Mouse (Mus musculus): ENCODE measurements at regions not wholly inside any gene's neighbourhood (a gene's known extent, or its start where the extent isn't known, plus 50 kb on each side); places are given as distances from the start of the nearest gene placed in this dataset.
"Not testable (repeated sequence)": the region's sequence is repeated elsewhere in the genome, so short reads cannot be mapped to it uniquely, and the experiment has no call there.

DNA sequence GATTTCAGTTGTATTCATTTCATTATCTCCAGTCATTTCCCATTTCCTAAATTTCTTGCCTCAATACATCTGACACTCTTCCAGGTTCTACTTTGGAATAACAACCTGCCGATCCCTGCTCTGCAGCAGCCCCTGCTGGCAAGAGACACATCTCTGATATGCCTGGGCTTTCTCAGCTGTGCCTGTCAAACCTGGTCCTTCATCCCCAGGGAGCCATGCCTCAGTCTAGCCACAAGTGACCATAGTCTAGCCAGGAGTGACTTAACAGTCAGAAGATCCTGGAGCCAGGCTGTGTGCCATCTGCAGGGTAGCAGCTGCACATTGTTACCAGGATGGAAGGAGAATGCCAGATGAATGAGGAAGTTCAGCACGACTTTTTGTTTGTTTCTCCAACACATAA is 833.2 kb downstream of the Diaph3 start:
- DNase-seq: peak; percentile 40

DNA sequence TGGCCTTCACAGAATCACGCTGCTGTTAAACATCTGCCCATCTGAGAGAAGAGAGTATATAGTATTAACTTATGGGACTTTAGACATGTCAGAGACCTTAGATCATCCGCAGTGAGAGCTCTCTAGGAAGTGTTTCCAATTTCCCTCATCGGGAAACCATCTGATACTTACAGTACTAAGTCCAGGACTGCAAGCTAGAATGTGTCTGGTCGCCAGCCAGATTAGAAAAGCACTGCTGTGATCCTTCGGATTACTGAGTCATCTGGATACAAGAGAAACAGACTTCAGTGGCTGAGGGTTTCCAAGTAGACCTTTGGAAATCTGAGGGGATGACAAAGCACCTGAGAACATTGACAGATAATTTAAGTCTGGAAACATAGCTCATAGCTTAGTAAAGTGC is 839.4 kb downstream of the Diaph3 start:
- DNase-seq: no peak

DNA sequence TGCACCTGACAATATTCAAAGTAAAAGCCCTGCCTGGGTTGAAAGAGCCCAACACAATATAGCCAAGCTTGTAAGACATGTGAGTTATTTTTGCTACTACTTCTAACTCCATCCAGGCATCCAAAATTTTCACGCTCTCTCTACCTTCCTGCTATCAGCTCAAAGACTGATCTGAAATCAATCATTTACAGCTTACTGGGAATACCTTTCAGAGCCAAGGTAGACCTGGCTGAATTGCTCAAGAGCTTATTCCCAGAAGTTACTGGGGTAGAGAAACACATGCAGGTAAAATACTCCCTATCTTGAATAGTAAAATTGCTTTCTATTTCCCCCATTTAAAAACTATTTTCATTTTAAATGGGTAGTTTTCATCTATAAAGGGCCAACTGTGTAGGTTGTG is 840.2 kb downstream of the Diaph3 start:
- no peak for DNase-seq

DNA sequence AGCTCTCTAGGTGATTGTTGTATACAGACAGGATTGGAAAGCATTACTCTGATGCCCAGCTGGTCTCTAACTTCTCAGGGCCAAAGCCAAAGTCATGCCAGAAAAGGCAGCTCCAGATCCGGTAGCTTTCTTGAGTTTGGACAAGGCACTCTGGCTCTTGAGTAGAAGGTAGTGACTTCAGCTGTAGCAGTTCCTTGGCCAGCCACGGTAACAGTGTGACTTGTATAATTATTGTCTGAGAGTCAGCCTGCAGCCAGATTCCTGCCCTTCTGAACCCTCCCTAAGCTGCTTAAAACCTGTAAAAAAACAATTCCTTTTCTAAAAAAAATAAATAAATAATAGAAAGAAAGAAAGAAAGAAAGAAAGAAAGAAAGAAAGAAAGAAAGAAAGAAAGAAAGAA is 843.0 kb downstream of the Diaph3 start:
- no peak for DNase-seq

DNA sequence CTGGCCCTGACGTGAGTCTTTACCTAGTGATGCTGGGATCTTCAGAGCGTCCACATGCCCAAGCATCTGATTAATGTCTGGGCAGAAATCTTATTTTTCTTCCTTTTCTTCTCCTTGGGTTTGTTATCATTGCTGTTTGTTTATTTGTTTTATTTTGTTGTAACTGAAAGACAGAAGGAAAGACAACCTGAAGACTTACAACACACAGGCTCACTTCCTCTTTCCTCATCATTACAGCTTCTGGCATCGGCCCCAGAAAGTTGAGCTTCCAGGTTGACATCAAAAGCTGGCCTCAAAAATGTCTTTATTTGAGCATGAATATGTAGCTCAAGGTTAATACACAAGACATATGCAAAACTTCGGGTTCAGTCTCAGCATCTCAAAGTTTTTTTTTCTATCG is 846.4 kb downstream of the Diaph3 start:
- not testable (repeated sequence) for DNase-seq

DNA sequence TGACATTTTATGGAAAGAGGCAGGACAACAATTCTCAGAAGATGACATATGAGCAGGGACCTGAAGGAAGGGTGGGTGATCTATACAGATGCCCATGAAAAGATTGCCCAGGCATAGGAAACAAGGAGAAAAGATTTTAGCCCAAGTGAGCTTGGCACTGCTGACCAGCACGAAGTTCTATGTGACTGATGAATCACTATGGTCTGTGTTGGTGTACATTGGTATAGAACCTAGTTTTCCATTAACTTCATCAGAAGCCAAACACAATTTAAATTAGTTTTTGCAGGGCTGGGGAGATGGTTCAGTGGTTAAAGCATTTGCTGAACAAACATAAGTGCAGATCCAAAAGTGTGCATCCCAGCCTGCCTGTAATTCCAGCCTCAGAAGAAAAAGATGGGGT is 847.2 kb downstream of the Diaph3 start:
- DNase-seq: no peak

DNA sequence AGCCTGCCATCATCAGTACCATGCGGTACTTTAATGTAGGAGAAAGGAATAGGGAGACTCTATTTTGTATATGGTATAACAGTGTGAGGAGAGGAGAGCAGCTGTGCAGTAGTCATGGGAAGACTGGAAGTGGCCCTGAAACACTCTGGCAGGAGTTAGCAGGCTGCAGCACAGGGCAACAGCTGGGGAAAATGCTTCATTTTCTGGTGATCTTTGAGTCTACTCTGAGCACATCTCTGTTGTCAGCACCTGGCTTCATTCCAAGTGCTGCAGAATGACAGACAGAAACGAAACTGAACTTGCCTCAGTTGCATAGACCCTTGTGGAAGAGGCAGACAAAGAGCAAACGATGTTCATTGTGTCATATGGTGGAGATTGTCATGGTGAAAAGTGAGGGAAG is 847.7 kb downstream of the Diaph3 start:
- no peak for DNase-seq

DNA sequence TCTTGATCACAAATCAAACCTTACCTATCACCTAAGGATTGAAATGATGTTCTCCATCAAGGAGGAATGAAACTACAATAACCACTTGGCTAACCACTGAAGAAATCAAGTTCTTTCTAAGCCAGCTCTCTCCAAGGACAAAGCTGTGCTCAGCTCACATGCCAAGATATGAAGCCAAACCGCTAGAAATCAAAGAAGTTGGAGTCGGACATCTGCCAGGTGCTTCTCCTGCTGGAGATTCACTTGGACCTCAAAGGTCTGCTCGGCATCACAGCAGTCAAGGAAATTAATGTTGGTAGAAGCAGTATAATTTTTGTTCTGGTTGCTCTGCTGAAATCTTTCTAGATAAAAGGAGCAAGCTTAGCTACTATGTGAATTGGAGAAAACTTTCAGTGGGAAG is 850.5 kb downstream of the Diaph3 start:
- no peak for DNase-seq

DNA sequence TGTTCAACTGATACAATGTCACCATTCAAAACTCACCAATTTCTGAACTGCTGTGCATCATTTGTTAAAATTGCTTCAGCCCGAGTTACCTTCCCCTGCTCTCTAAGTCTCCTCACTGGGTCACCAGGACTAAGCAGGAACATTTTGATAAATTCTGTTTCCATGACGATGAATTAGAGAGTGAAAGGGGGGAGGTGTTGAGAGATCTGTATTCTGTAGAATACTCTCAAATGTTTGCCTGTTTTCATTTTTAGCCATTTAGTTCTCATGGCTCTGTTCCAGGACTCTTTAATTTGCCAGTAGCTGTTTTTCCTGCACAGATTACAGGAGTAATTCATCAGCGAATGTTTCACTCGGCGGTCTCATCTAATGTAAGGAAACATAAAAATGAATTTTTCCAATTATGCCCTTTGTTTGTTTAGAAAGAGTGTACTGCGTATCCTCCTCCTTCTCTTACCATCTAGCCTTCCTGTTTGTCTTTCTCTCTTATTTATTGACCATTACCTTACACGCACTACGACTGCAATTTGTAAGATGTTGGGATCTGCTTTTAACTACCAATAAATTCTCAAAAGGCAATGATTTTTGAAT is 879.3 kb downstream of the Diaph3 start:
- no peak for DNase-seq

DNA sequence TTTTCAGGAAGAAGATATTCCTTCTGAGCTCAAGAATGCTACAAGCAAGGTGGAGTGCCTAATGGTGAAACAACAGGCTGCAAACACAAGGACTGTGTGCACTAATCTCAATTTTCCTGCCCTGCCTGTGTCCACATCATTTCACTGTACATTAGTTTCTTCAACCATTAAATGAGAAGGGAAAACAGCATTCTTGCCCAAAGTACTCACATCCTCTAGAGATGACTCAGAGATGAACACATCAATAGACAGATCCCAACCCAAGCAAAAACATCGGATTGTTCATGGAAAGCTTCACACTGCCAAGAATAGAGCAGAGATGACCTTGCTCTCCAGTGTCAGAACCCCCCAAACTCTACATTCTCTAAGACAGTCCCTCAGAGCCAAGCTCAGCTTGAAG is 886.8 kb downstream of the Diaph3 start:
- DNase-seq: no peak

DNA sequence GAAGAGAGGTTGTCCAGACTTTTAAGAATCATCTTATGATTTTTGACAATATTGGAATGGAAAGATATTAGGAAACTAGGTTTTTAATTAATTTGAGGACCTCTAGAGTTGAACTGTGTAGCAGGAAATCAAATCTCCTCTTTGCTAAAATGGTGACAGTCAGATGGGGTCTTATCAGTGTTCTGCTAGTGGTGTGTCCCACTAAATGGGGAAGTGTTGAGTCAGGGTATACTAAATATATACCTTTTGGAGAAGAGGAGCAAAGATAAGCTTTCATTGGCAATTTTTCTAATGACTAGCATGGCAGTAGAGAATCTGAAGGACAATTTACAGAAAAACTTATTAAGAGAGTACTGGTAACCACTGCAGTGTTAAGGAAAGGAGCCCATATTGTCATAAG is 889.4 kb downstream of the Diaph3 start:
- no peak for DNase-seq

DNA sequence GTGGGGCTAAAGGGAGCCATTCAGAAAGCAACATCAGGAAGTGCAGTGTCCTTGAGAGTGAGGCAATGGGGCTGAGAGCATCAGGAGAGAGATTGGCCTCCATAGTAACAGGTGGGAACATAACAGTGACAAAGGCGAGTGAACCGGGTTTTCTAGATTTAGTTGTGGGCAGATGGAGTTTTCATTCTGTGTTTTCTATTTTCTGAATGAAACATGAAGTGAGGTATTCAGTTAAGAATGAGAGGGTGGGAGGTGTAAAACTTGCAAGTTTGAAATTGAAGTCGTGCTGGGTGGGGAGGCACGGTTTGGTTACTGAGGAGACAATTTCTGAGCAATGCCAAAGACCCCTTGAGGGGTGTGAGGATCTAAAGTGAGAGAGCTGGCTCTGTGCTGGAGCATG is 893.3 kb downstream of the Diaph3 start:
- no peak for DNase-seq

DNA sequence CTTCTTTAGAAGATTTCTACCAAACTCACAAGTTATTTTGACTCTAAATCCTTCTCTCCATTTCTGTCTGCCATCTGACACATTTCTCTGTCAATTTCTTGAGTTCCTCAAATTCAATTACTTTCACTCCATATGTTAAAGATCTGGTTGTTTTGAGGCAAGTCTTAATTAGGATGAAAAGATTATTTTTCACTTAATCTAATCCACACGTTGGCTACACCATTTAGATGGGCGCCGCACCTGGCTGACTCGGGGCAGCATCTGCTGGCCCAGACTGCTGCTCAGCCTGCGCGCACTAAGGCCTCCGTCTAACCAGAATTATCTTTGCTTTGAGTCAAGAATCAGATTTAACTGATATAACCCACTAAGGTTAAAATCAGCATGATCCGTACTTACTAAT is 894.3 kb downstream of the Diaph3 start:
- no peak for DNase-seq

DNA sequence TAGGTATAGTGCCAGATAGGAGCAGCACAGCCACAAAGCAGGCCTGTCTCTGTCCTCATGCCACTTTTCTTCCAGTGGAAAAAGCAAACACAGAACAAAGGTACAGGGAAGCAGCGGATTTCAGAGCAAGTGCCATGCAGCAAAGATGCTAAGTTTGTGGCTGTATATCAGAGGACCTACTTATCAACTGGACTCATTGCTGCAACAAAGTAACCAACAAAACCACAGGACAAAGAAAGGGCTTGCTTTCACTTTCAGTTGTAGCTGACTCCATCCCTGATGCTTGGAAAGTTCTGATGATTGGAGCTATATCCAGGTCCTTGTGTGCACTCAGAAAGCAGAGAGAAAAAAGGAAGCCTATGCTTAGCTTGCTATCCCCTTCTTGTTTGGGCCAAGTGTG is 897.4 kb downstream of the Diaph3 start:
- DNase-seq: no peak

DNA sequence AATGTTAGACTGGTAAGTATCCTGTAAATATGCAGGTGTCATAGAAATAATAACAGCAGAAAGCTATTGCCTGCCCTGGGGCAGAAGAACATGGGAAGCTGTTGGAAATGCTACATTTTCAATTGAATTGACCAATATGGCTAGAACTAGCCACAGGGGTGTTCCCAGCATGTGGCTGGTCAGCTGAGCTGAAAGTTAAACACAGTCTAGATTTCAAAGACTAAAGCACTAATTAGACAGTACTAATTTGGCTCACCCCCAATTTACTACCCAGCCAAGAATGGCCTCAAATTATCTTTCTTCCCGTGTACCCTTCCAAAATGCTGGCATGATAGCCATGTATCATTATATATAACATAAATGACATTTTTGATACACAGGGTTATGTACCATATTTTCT is 898.2 kb downstream of the Diaph3 start:
- no peak for DNase-seq

DNA sequence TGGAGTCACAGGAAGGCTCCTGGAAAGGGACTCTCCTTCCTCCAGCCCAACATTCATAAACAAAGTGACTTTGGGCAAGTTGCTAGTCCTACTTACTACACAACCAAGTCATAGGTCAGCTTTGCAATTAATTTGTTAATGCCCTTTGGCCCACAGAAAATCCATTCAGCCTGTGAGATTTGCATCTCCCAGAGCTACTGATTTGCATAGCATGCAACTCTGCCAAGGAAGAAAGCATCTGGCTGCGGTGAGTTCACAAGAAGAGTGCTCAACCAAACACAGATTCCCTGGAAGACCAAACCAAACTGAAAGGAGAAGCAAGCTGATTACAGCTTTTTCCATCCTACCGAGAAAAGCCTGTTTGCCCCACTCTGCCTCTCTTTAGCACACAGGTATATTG is 901.9 kb downstream of the Diaph3 start:
- no peak for DNase-seq

DNA sequence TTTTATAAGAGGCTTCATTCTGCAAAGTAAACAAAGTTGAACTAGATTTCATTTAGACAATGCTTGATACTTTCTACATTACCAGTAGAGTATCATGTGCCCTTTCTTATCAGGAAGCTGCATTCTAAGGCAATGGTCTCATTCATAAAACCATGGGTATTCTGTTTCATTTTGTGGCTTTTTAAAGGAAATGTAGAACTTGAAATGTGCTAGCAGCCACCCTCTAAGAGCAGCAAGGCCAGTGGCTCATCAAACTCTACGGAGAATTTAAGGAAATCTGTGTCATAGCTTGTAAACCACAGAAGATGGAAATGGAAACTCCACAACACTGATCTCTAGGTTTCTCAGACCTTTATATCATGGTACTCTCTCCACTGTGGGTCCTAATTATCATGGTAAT is 907.7 kb downstream of the Diaph3 start:
- no peak for DNase-seq

DNA sequence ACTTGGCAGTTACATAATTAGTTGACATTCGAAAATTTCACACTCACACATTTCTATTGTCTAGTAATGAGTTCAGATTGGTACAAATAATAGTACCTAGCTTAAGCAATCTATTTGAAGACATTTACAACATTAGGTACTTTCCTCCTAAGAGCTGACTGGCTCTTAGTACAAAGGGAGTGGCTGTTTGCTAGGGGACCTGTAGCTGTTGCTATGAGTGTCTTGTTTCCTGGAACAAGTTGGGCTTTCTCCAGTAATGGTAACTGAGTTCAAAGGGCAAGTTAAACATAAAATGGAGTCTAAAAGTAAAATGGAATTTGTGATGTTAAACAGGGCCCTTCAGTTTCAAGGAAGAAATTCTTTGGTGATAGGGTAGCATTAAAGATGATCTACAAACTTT is 910.4 kb downstream of the Diaph3 start:
- no peak for DNase-seq

DNA sequence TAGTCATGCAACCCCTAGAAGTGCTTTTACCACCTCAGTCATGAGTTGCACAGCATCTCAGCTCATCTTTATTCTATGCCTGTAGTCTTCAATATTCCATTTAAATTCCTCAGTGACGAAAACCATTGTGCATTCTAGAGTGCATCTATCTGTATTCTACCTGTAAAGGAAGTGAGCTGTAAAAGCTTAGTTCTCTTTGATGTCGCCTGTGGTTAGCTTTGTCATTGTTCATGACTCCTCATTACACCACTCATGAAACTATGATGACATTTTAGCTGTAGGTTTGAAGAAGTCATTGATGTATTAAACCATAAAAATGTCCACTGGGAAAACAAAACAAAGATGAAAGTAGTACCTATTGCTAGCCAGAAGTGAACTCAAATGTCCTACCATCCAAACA is 911.3 kb downstream of the Diaph3 start:
- DNase-seq: no peak

DNA sequence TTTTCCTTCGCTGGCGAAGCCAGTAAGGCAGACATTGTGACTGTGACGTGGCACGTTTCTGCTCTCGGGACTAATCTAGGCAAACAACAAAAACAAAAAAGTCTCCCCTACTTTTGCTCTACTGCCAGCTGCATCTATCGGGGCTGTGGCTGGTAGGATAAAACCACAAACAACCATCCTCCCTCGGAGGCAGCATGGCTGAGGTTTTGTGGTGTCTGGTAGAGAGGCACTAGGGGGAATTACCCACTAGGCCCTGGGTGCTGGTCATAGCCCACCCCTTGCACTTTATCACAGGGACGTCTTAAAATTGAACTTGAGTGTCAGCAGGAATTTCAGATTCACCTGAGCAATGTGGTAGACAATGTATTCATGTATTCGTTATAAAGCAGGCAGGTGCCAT is 925.3 kb downstream of the Diaph3 start:
- no peak for DNase-seq

DNA sequence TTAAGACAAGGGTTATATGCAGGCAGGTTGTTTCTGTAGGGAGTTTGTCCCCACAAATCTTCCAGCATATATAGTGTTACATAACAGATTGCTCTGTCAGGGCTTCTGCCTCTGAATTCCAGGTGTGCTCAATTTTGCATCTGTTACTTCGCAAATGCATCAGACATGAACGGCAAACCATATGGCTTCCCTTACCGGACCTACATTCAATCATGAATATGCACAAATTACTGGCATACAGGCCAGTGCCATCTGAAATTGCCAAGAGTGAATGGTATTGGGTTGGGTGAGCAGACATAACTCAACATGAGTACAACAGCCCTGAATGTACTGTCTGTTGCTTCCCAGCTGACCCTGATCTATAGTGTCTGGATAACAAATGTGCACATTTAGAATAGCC is 929.4 kb downstream of the Diaph3 start:
- no peak for DNase-seq

DNA sequence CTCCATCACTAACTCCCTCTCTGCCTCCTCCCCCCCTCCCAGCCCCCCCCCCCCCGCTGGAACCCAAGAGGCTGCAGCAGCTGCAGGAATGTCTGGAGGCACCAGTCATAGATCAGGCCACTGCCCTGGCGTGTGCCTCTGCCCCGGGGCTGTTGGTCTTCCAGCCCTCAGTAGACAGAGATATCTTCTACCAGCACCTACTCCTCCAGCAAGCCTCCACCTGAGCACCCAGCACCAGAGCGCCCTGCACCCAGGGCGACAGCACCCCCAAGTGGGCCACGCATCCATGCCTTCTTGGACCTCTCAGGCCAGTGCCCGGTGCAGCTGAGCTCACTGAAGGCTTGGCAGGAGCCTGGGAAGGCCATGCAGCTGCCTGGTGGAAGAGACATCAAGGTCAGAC is 936.5 kb downstream of the Diaph3 start:
- DNase-seq: no peak

DNA sequence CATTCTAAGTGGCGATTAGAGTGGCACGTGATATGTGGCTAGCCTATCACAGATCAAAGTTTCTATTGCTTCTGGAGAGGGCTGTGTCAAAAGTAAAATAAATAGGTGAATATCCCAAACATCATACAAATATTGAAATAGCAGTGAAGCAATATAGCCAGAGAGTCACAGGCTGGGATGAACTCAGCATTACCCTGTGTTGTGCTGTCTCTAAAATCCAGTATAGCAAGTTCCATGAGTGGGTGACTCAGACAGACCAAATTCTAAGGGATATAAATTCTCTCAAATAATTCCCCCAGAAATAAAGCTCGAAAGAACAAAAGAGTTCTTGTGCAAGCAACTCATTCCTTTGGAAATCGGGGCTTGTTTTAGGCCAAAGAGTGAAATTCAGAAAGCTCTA is 943.2 kb downstream of the Diaph3 start:
- no peak for DNase-seq

DNA sequence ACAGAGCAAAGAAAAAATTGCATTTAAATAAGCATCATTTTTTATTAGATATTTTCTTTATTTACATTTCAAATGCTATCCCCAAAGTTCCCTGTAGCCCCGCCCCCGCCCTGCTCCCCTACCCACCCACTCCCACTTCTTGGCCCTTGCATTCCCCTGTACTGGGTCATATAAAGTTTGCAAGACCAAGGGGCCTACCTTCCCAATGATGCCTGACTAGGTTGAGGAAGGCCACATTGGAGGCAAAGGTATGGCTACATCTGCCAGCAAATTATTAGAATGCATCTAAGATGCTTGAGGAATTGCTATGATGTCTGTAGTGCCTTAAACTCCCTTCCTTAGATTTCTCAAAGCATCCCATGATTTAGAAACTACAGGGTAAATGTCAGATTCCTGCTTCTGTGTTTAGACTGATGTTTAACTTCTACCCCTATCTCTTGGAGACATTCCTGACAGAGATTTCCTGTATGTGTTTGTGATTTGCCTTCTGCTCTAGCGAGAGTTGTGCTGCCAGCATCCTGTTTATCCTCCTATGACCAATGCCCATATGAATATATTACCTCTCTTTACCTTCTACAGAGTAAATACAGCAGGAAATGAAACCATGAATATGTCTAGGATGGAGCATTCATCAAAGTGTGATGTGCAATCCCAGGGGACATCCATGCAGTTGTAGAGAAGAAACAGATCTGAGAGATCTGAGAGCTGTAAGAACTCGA is 956.2 kb downstream of the Diaph3 start:
- no peak for DNase-seq

DNA sequence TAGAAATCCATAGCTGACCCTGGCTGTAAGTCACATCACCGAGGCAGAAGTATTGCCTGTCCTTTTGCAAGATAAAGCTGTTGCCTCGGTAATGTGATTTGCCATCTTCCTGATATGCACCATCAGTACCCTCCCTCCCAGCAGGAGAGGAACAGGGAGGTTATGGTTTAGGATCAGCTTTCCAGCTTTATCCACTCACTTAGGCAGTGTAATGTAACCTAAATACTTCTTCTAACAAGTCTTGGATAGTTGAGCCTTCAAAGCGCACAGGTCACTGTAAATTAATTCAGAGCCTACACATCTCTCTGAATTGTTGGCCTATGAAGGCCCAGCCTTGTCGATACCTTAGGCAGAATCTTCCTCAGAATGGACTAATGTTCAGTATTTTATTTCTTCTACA is 962.5 kb downstream of the Diaph3 start:
- no peak for DNase-seq

All from right cerebral cortex, postnatal 4 days (tissue).